Mouse (Mus musculus): Measurements from ENCODE around the gene Adamts9. TPM values are rescaled to one million over a fixed set of nuclear protein-coding genes. Genes with fewer than 3 reads are reported as not detected.

The Adamts9 gene
- polyA plus RNA-seq, 1 experiment from 2014 or later, result 9.3 TPM

GRCm38 (mm10) chr6:92877236-92877635 lies 66.1 kb downstream of the Adamts9 start:
- Histone ChIP-seq H3K27ac (no peak overlapping the region), H3K4me1 (no peaks in the 10 kb centered on the region), H3K4me3 (no peak overlapping the region), H3K36me3 (peaks cover 17% of the 10 kb centered on the region; the same call in 1 of the 2 replicates), H3K4me2 (replicated peaks) (no peak overlapping the region), H3K27me3 (no peaks in the 10 kb centered on the region), H3K9ac (no peak overlapping the region), H3K9me3 (no peaks in the 10 kb centered on the region)
- 90% methylated on average over 4 of the region's 4 CpGs for WGBS
- no peak for ATAC-seq (ENCODE audit: insufficient number of reproducible peaks, insufficient read depth, low FRiP score, low TSS enrichment)

GRCm38 (mm10) chr6:92876121-92876520 lies 67.2 kb downstream of the Adamts9 start:
- ATAC-seq (ENCODE audit: insufficient number of reproducible peaks, insufficient read depth, low FRiP score, low TSS enrichment), result no peak
- H3K9ac ChIP-seq, result no peak overlapping the region
- no peak overlapping the region for H3K4me2 ChIP-seq (replicated peaks)
- no peak overlapping the region for H3K4me3 ChIP-seq
- H3K9me3 ChIP-seq, result no peaks in the 10 kb centered on the region
- no peak overlapping the region for H3K27ac ChIP-seq
- no peaks in the 10 kb centered on the region for H3K4me1 ChIP-seq
- H3K27me3 ChIP-seq, result no peaks in the 10 kb centered on the region
- H3K36me3 ChIP-seq, result peaks cover 22% of the 10 kb centered on the region; the same call in 1 of the 2 replicates
- WGBS, result 86% methylated on average over 5 of the region's 5 CpGs

- Histone ChIP-seq H3K36me3 (peaks cover 22% of the 10 kb centered on the region; the same call in 1 of the 2 replicates), H3K4me2 (replicated peaks) (no peak overlapping the region), H3K9me3 (no peaks in the 10 kb centered on the region), H3K4me1 (no peaks in the 10 kb centered on the region), H3K9ac (no peak overlapping the region), H3K4me3 (no peak overlapping the region), H3K27ac (no peak overlapping the region), H3K27me3 (no peaks in the 10 kb centered on the region)
- 87% methylated on average over 2 of the region's 2 CpGs for WGBS
- no peak for ATAC-seq (ENCODE audit: insufficient number of reproducible peaks, insufficient read depth, low FRiP score, low TSS enrichment)
Observed at GRCm38 (mm10) chr6:92875340-92875739, 68.0 kb downstream of the Adamts9 start.

- 58% methylated on average over 5 of the region's 5 CpGs for WGBS
- no peak overlapping the region for H3K4me3 ChIP-seq
- no peaks in the 10 kb centered on the region for H3K27me3 ChIP-seq
- no peak overlapping the region for H3K9ac ChIP-seq
- no peak for ATAC-seq (ENCODE audit: insufficient number of reproducible peaks, insufficient read depth, low FRiP score, low TSS enrichment)
- no peak overlapping the region for H3K4me2 ChIP-seq (replicated peaks)
- H3K27ac ChIP-seq, result no peak overlapping the region
- H3K9me3 ChIP-seq, result no peaks in the 10 kb centered on the region
- peaks cover 4% of the 10 kb centered on the region for H3K4me1 ChIP-seq
- peaks cover 22% of the 10 kb centered on the region; the same call in 1 of the 2 replicates for H3K36me3 ChIP-seq
Observed at GRCm38 (mm10) chr6:92874854-92875253, 68.4 kb downstream of the Adamts9 start.

GRCm38 (mm10) chr6:92872766-92873165 lies 70.5 kb downstream of the Adamts9 start:
- Histone ChIP-seq H3K36me3 (peaks cover 19% of the 10 kb centered on the region; the same call in 1 of the 2 replicates), H3K9me3 (no peaks in the 10 kb centered on the region), H3K4me2 (replicated peaks) (no peak overlapping the region), H3K27ac (no peak overlapping the region), H3K4me1 (peaks cover 11% of the 10 kb centered on the region), H3K27me3 (no peaks in the 10 kb centered on the region), H3K4me3 (no peak overlapping the region), H3K9ac (no peak overlapping the region)
- WGBS, result 89% methylated on average over 10 of the region's 10 CpGs
- no peak for ATAC-seq (ENCODE audit: insufficient number of reproducible peaks, insufficient read depth, low FRiP score, low TSS enrichment)

- WGBS, result 75% methylated on average over 4 of the region's 4 CpGs
- peaks cover 12% of the 10 kb centered on the region; the same call in 1 of the 2 replicates for H3K36me3 ChIP-seq
- no peaks in the 10 kb centered on the region for H3K27me3 ChIP-seq
Observed at GRCm38 (mm10) chr6:92871813-92872212, 71.5 kb downstream of the Adamts9 start.

GRCm38 (mm10) chr6:92869582-92870219 lies 73.6 kb downstream of the Adamts9 start:
- Histone ChIP-seq H3K9ac (no peak overlapping the region), H3K4me3 (no peak overlapping the region), H3K27me3 (no peaks in the 10 kb centered on the region), H3K4me2 (replicated peaks) (peak overlapping the region; percentile 7; the same call in 1 of the 2 replicates), H3K9me3 (no peaks in the 10 kb centered on the region), H3K36me3 (peaks cover 8% of the 10 kb centered on the region; the same call in 1 of the 2 replicates), H3K4me1 (peaks cover 11% of the 10 kb centered on the region), H3K27ac (peak overlapping the region; percentile 64)
- WGBS, result 29% methylated on average over 16 of the region's 16 CpGs
- peak; percentile 69; the same call in 1 of the 2 replicates for ATAC-seq (ENCODE audit: insufficient number of reproducible peaks, insufficient read depth, low FRiP score, low TSS enrichment)

More at GRCm38 (mm10) chr6:92871813-92872212, 71.5 kb downstream of the Adamts9 start:
- no peak overlapping the region for H3K9ac ChIP-seq
- no peak overlapping the region for H3K4me3 ChIP-seq
- no peak overlapping the region for H3K4me2 ChIP-seq (replicated peaks)
- ATAC-seq (ENCODE audit: insufficient number of reproducible peaks, insufficient read depth, low FRiP score, low TSS enrichment), result no peak
- H3K9me3 ChIP-seq, result no peaks in the 10 kb centered on the region
- no peak overlapping the region for H3K27ac ChIP-seq
- peaks cover 11% of the 10 kb centered on the region for H3K4me1 ChIP-seq

- Histone ChIP-seq H3K4me1 (peaks cover 11% of the 10 kb centered on the region), H3K9me3 (no peaks in the 10 kb centered on the region), H3K36me3 (peaks cover 8% of the 10 kb centered on the region; the same call in 1 of the 2 replicates), H3K27ac (peak within 1 kb of the TSS; percentile 64), H3K27me3 (no peaks in the 10 kb centered on the region), H3K4me3 (no peak within 1 kb of the TSS), H3K4me2 (replicated peaks) (peak within 1 kb of the TSS; percentile 7; the same call in 1 of the 2 replicates), H3K9ac (no peak within 1 kb of the TSS)
- 23% methylated on average over 4 of the region's 4 CpGs for WGBS
- no peak for ATAC-seq (ENCODE audit: insufficient number of reproducible peaks, insufficient read depth, low FRiP score, low TSS enrichment)
Observed at GRCm38 (mm10) chr6:92869089-92869581, 74.2 kb downstream of the Adamts9 start, which contains the start of gene Gm15737. Gene Gm15737 (plus strand): TSS chr6:92869357.

GRCm38 (mm10) chr6:92862599-92862998 lies 80.7 kb downstream of the Adamts9 start:
- H3K9ac ChIP-seq, result no peak overlapping the region
- no peak overlapping the region for H3K27ac ChIP-seq
- H3K4me3 ChIP-seq, result no peak overlapping the region
- ATAC-seq (ENCODE audit: insufficient number of reproducible peaks, insufficient read depth, low FRiP score, low TSS enrichment), result no peak
- H3K27me3 ChIP-seq, result no peaks in the 10 kb centered on the region
- H3K4me2 ChIP-seq (replicated peaks), result no peak overlapping the region
- H3K4me1 ChIP-seq, result no peaks in the 10 kb centered on the region
- H3K9me3 ChIP-seq, result no peaks in the 10 kb centered on the region
- H3K36me3 ChIP-seq, result 0 out of 2 replicates have a peak, but pooled peaks cover 12% of the 10 kb centered on the region
- WGBS, result 75% methylated on average over 9 of the region's 9 CpGs

- Histone ChIP-seq H3K9me3 (no peaks in the 10 kb centered on the region), H3K4me1 (peaks cover 4% of the 10 kb centered on the region; the same call in 1 of the 2 replicates), H3K27ac (no peak overlapping the region), H3K36me3 (0 out of 2 replicates have a peak, but pooled peaks cover 12% of the 10 kb centered on the region), H3K4me2 (replicated peaks) (no peak overlapping the region), H3K9ac (no peak overlapping the region), H3K4me3 (no peak overlapping the region), H3K27me3 (no peaks in the 10 kb centered on the region)
- ATAC-seq (ENCODE audit: insufficient number of reproducible peaks, insufficient read depth, low FRiP score, low TSS enrichment), result no peak
- 46% methylated on average over 5 of the region's 5 CpGs for WGBS
Observed at GRCm38 (mm10) chr6:92860285-92860912, 82.9 kb downstream of the Adamts9 start.

GRCm38 (mm10) chr6:92858721-92859510 lies 84.4 kb downstream of the Adamts9 start:
- no peak for ATAC-seq (ENCODE audit: insufficient number of reproducible peaks, insufficient read depth, low FRiP score, low TSS enrichment)
- H3K9ac ChIP-seq, result no peak overlapping the region
- 84% methylated on average over 12 of the region's 12 CpGs for WGBS
- no peak overlapping the region for H3K27ac ChIP-seq
- no peaks in the 10 kb centered on the region for H3K27me3 ChIP-seq
- H3K4me3 ChIP-seq, result no peak overlapping the region
- H3K9me3 ChIP-seq, result no peaks in the 10 kb centered on the region
- H3K4me1 ChIP-seq, result peaks cover 4% of the 10 kb centered on the region; the same call in 1 of the 2 replicates
- no peak overlapping the region for H3K4me2 ChIP-seq (replicated peaks)
- 0 out of 2 replicates have a peak, but pooled peaks cover 12% of the 10 kb centered on the region for H3K36me3 ChIP-seq

All from embryonic facial prominence, embryonic 12.5 days (tissue).